Mouse (Mus musculus) liver, embryonic 14 days (tissue): Measurements from ENCODE around the gene Gm10959. TPM values are rescaled to one million over a fixed set of nuclear protein-coding genes. Genes with fewer than 3 reads are reported as not detected.

Experiments
- polyA plus RNA-seq: library from polyadenylated mRNA; depleted of rRNA; stranded (reverse); fragments of >200 nt; gene quantifications from 2 replicates; pipeline ENCODE4 v1.2.3, GENCODE M21; 2012; rRNA removed

Gm10959 gene
- not detected in 2 replicates for polyA plus RNA-seq

GRCm38 (mm10) chr3:122919260-122919659 lies at the start of gene Gm10959:
TSS of gene Gm10959 (minus strand) at chr3:122919360.

GRCm38 (mm10) chr3:122924009-122924914 lies 5.1 kb upstream of the Gm10959 start, which contains the start of gene 1810037I17Rik:
TSS of gene 1810037I17Rik (plus strand) at chr3:122924203.

GRCm38 (mm10) chr3:122894772-122895171 lies 24.4 kb downstream of the Gm10959 start, which contains the start of gene Fabp2:
TSS of gene Fabp2 (plus strand) at chr3:122895072.

Other genes with a start within 250 kb of the Gm10959 start
- gene Pde5a, start 190.4 kb downstream of the Gm10959 start, polyA plus RNA-seq: 1.6 and 1.9 TPM in 2 replicates
- gene Fabp2, start 24.3 kb downstream of the Gm10959 start, polyA plus RNA-seq: 9.2 and 9.4 TPM in 2 replicates
- 40.2 and 40.8 TPM in 2 replicates for gene 1810037I17Rik, start 4.8 kb upstream of the Gm10959 start, polyA plus RNA-seq
- gene Usp53, start 65.2 kb upstream of the Gm10959 start, polyA plus RNA-seq: 0.85 and 0.99 TPM in 2 replicates
- 0.02 and 0.67 TPM in 2 replicates for gene Myoz2, start 115.7 kb upstream of the Gm10959 start, polyA plus RNA-seq